In the genomic region with DNA sequence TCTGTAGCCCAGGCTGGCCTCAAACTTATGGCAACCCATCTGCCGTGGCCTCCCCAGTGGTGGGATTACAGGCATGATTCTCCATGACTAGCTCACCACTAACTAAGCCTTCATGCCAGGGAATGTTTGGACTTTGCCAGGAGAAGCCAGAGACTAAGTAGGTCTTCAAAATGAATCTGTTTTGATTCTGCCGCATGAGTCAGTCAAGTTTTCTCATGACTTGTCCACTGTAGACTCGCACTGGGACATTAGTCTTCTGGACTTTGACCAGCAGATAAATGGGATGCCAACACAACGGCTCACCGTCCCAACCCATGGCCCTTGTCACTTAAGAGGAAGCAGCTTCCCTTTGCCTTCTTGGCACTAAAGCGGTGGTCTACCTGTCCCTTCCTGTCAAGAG, we compare ENCODE assay signal across 18 mouse cellular contexts. TPM values are rescaled to one million over a fixed set of nuclear protein-coding genes. Genes with fewer than 3 reads are reported as not detected.
DNase-seq lines count a peak whose midpoint lies in the region; ATAC-seq and TF ChIP-seq lines count a peak whose summit lies in the region.
"Had no signal": no experiment of that assay in that cellular context is flagged by ENCODE, and none has a peak within 500 bp of the region (broad histone marks: within the 10 kb centered on the region; RNA-seq: fewer than 3 reads in every experiment).

No protein-coding gene starts in this region.

- no peak overlapping the region for H3K4me2 ChIP-seq in limb, embryonic 15.5 days
- H3K4me2 ChIP-seq in stomach, postnatal 0 days (replicated peaks; ENCODE audit: low read depth): no peak overlapping the region
- H3K4me2 ChIP-seq: forebrain, embryonic 13.5 days; heart, embryonic 12.5 days; hindbrain, embryonic 14.5 days had no signal

- H3K9ac ChIP-seq in limb, embryonic 15.5 days: no peak overlapping the region
- H3K9ac ChIP-seq in stomach, postnatal 0 days (ENCODE audit: low read length): no peak overlapping the region
- H3K9ac ChIP-seq: forebrain, embryonic 13.5 days; forebrain, postnatal 0 days; heart, embryonic 12.5 days; hindbrain, embryonic 14.5 days had no signal

- no peaks in the 10 kb centered on the region for H3K9me3 ChIP-seq in limb, embryonic 15.5 days
- no peaks in the 10 kb centered on the region for H3K9me3 ChIP-seq in limb, embryonic 10.5 days (replicated peaks)
- H3K9me3 ChIP-seq in stomach, postnatal 0 days (ENCODE audit: control insufficient read depth, low read length): no peaks in the 10 kb centered on the region
- H3K9me3 ChIP-seq in heart, embryonic 10.5 days: no peaks in the 10 kb centered on the region
- H3K9me3 ChIP-seq: forebrain, embryonic 13.5 days; heart, embryonic 12.5 days; hindbrain, embryonic 10.5 days had no signal

- 0 out of 2 replicates have a peak overlapping the region, but pooled peaks have one; percentile 30 for H3K27ac ChIP-seq in limb, embryonic 15.5 days
- no peak overlapping the region for H3K27ac ChIP-seq in limb, embryonic 10.5 days
- H3K27ac ChIP-seq in stomach, postnatal 0 days (replicated peaks): no peak overlapping the region
- H3K27ac ChIP-seq in heart, embryonic 10.5 days: no peak overlapping the region
- H3K27ac ChIP-seq: forebrain, embryonic 13.5 days; heart, adult 2 months; hindbrain, embryonic 10.5 days; hindbrain, embryonic 14.5 days had no signal

- no peak for TF ChIP-seq CTCF in stomach, postnatal 0 days (IDR thresholded peaks at IDR 0.05; ENCODE audit: low read depth)

- H3K36me3 ChIP-seq in limb, embryonic 15.5 days: no peaks in the 10 kb centered on the region
- H3K36me3 ChIP-seq in limb, embryonic 10.5 days: peaks cover 12% of the 10 kb centered on the region; the same call in 1 of the 2 replicates
- no peaks in the 10 kb centered on the region for H3K36me3 ChIP-seq in stomach, postnatal 0 days (ENCODE audit: control insufficient read depth, insufficient read depth, low read length)
- H3K36me3 ChIP-seq in heart, embryonic 10.5 days: no peaks in the 10 kb centered on the region; the same call in 1 of the 2 replicates
- H3K36me3 ChIP-seq: heart, embryonic 12.5 days had no signal

- peaks cover 28% of the 10 kb centered on the region for H3K4me1 ChIP-seq in limb, embryonic 15.5 days
- peaks cover 35% of the 10 kb centered on the region for H3K4me1 ChIP-seq in limb, embryonic 10.5 days
- peaks cover 3% of the 10 kb centered on the region; the same call in 1 of the 2 replicates for H3K4me1 ChIP-seq in stomach, postnatal 0 days (replicated peaks; ENCODE audit: control insufficient read depth, insufficient read depth)
- peaks cover 29% of the 10 kb centered on the region; the same call in 1 of the 2 replicates for H3K4me1 ChIP-seq in heart, embryonic 10.5 days

- TF ChIP-seq EP300 in stomach, postnatal 0 days (optimal IDR thresholded peaks at IDR 0.05): no peak

- DNase-seq in limb, embryonic 10.5 days (ENCODE audit: low spot score): no peak
- peak; percentile 91 for DNase-seq in Muller cell, postnatal 12 days (ENCODE audit: inconsistent ontology term)
- DNase-seq in fibroblast of lung, adult 2 months (ENCODE audit: low read depth): peak; percentile 83
- DNase-seq in stomach, postnatal 0 days (ENCODE audit: low spot score): no peak
- DNase-seq in urinary bladder, postnatal 14 days (ENCODE audit: low spot score): no peak
- DNase-seq in heart, embryonic 10.5 days (ENCODE audit: low spot score): no peak
- DNase-seq: adrenal gland, adult 8-10 months; cerebellum, adult 11 months; cerebellum, postnatal 10 days; forebrain, postnatal 0 days; gastrocnemius, postnatal 14 days; heart, adult 2 months; kidney, adult 18-20 months had no signal

- no peak overlapping the region for H3K4me3 ChIP-seq in limb, embryonic 15.5 days
- H3K4me3 ChIP-seq in limb, embryonic 10.5 days: no peak overlapping the region
- no peak overlapping the region for H3K4me3 ChIP-seq in stomach, postnatal 0 days (ENCODE audit: low read depth, low read length)
- H3K4me3 ChIP-seq in heart, embryonic 10.5 days: no peak overlapping the region
- H3K4me3 ChIP-seq: forebrain, embryonic 13.5 days; heart, adult 2 months; heart, embryonic 12.5 days; hindbrain, embryonic 10.5 days had no signal

- H3K27me3 ChIP-seq in limb, embryonic 15.5 days: no peaks in the 10 kb centered on the region
- H3K27me3 ChIP-seq in limb, embryonic 10.5 days (ENCODE audit: low read depth, poor library complexity, severe bottlenecking): peaks cover 12% of the 10 kb centered on the region; the same call in 1 of the 2 replicates
- H3K27me3 ChIP-seq in stomach, postnatal 0 days (ENCODE audit: control insufficient read depth, insufficient read depth, low read length): no peaks in the 10 kb centered on the region
- 0 out of 2 replicates have a peak, but pooled peaks cover 4% of the 10 kb centered on the region for H3K27me3 ChIP-seq in heart, embryonic 10.5 days (ENCODE audit: insufficient read depth, poor library complexity, severe bottlenecking)
- H3K27me3 ChIP-seq: forebrain, embryonic 13.5 days; heart, embryonic 12.5 days had no signal

- ATAC-seq in limb, embryonic 15.5 days (ENCODE audit: insufficient number of reproducible peaks, low FRiP score, low TSS enrichment, low read depth): no peak
- peak; percentile 74 for ATAC-seq in stomach, postnatal 0 days (ENCODE audit: low FRiP score, low TSS enrichment)
- ATAC-seq: forebrain, embryonic 13.5 days; forebrain, postnatal 0 days had no signal

- WGBS in limb, embryonic 15.5 days: 92% methylated on average over 6 of the region's 6 CpGs
- 95% methylated on average over 6 of the region's 6 CpGs for WGBS in limb, embryonic 10.5 days
- 71% methylated on average over 6 of the region's 6 CpGs for WGBS in stomach, postnatal 0 days
- WGBS in heart, embryonic 10.5 days: 89% methylated on average over 6 of the region's 6 CpGs

RNA-seq across cellular contexts. Expression of a gene that starts 49.2 kb away (rescaled TPM):
- polyA plus RNA-seq in limb, embryonic 15.5 days (2015; fragmentation: Nextera tagmentation; extraction: Ambion mirVana): 30.5 and 36.5 TPM in 2 replicates
- 20.3 and 22.3 TPM in 2 replicates for polyA plus RNA-seq in limb, embryonic 10.5 days (2016; fragmentation: Nextera tagmentation; extraction: Ambion mirVana)
- 8.8 and 9.6 TPM in 2 replicates for polyA plus RNA-seq in stomach, postnatal 0 days (2015; fragmentation: Nextera tagmentation; extraction: Ambion mirVana)
- polyA plus RNA-seq in heart, embryonic 10.5 days (2016; fragmentation: Nextera tagmentation; extraction: Ambion mirVana): 16.6 and 20.7 TPM in 2 replicates

Comparison
In these comparisons a context has a peak if more than half of its experiments do, and no peak if none do; other contexts are left out.
1. DNase-seq: peak in Muller cell, postnatal 12 days (single experiment) and fibroblast of lung, adult 2 months (single experiment); none in limb, embryonic 10.5 days (single experiment), stomach, postnatal 0 days (single experiment), urinary bladder, postnatal 14 days (single experiment) and heart, embryonic 10.5 days (single experiment).